9 mouse cellular contexts compared by ENCODE assay signal in genomic region chr9:62438085-62438754, GRCm38 (mm10).
DNase-seq lines count a peak whose midpoint lies in the region; ATAC-seq lines count a peak whose summit lies in the region.
"Had no signal": no experiment of that assay in that cellular context is flagged by ENCODE, and none has a peak within 500 bp of the region (broad histone marks: within the 10 kb centered on the region; RNA-seq: fewer than 3 reads in every experiment).

No protein-coding gene starts in this region.

- no peaks in the 10 kb centered on the region for H3K36me3 ChIP-seq in heart, embryonic 14.5 days (ENCODE audit: control insufficient read depth, insufficient read depth, low read length)
- H3K36me3 ChIP-seq in forebrain, embryonic 14.5 days (ENCODE audit: control insufficient read depth, insufficient read depth, low read length), result no peaks in the 10 kb centered on the region
- H3K36me3 ChIP-seq in midbrain, embryonic 13.5 days, result no peaks in the 10 kb centered on the region

- peak overlapping the region; percentile 55 for H3K9ac ChIP-seq in heart, embryonic 14.5 days (ENCODE audit: low read length)
- H3K9ac ChIP-seq in forebrain, embryonic 14.5 days (ENCODE audit: low read length), result no peak overlapping the region
- H3K9ac ChIP-seq in midbrain, embryonic 13.5 days (replicated peaks), result 0 out of 2 replicates have a peak overlapping the region, but pooled peaks have one; percentile 20

- ATAC-seq in heart, embryonic 14.5 days (ENCODE audit: insufficient number of reproducible peaks, insufficient read depth, low FRiP score, low read depth), result no peak
- peak; percentile 46; the same call in 1 of the 2 replicates for ATAC-seq in forebrain, embryonic 14.5 days
- peak; percentile 62 for ATAC-seq in midbrain, embryonic 13.5 days
- no peak for ATAC-seq in megakaryocyte progenitor cell, adult 5-6 weeks (replicated peaks; ENCODE audit: poor library complexity)
- no peak for ATAC-seq in inflammation-experienced regulatory T-cells, adult 6 months

- WGBS in heart, embryonic 14.5 days, result 65% methylated on average over 5 of the region's 5 CpGs
- 91% methylated on average over 5 of the region's 5 CpGs for WGBS in forebrain, embryonic 14.5 days
- 83% methylated on average over 5 of the region's 5 CpGs for WGBS in midbrain, embryonic 13.5 days

- H3K4me3 ChIP-seq in heart, embryonic 14.5 days (ENCODE audit: control insufficient read depth in 1 of 2, insufficient read depth in 1 of 2, low read depth in 1 of 2, low read length in 2 of 2), result no peak overlapping the region
- no peak overlapping the region for H3K4me3 ChIP-seq in forebrain, embryonic 14.5 days (ENCODE audit: low read depth, low read length)
- no peak overlapping the region for H3K4me3 ChIP-seq in midbrain, embryonic 13.5 days (replicated peaks)

- H3K27ac ChIP-seq in heart, embryonic 14.5 days (replicated peaks in 1 of 2; ENCODE audit: control insufficient read depth in 1 of 2, insufficient read depth in 1 of 2, low read depth in 2 of 2, low read length in 2 of 2), result peak overlapping the region; percentile 93 to 97
- H3K27ac ChIP-seq in forebrain, embryonic 14.5 days (ENCODE audit: low read depth, low read length), result peak overlapping the region; percentile 75
- H3K27ac ChIP-seq in midbrain, embryonic 13.5 days, result peak overlapping the region; percentile 80

- peak overlapping the region; percentile 34 for H3K4me2 ChIP-seq in heart, embryonic 14.5 days (ENCODE audit: low read length)
- H3K4me2 ChIP-seq in forebrain, embryonic 14.5 days (ENCODE audit: low read length), result no peak overlapping the region
- no peak overlapping the region for H3K4me2 ChIP-seq in midbrain, embryonic 13.5 days (replicated peaks)

- DNase-seq in heart, postnatal 36 days, result no peak
- DNase-seq in cerebellum, adult 18-20 months, result peak; percentile 76 to 77
- peak; percentile 29 for DNase-seq in forebrain, embryonic 14.5 days (ENCODE audit: low spot score)
- DNase-seq in spleen, postnatal 36 days (ENCODE audit: low spot score in 2 of 2), result no peak
- DNase-seq: gastrocnemius, postnatal 10 days had no signal

- no peaks in the 10 kb centered on the region for H3K9me3 ChIP-seq in heart, embryonic 14.5 days (ENCODE audit: control insufficient read depth, low read length)
- no peaks in the 10 kb centered on the region for H3K9me3 ChIP-seq in forebrain, embryonic 14.5 days (replicated peaks; ENCODE audit: control insufficient read depth, low read length)
- no peaks in the 10 kb centered on the region for H3K9me3 ChIP-seq in midbrain, embryonic 13.5 days

- intact Hi-C loops in heart, postnatal 36 days (cut with DNase I), result loop anchor here (5.0 kb wide), 1 partner anchor 96 kb away; the partner anchor contains the start of gene Anp32a

- H3K27me3 ChIP-seq in heart, embryonic 14.5 days (ENCODE audit: control insufficient read depth, insufficient read depth, low read length), result no peaks in the 10 kb centered on the region
- H3K27me3 ChIP-seq in forebrain, embryonic 14.5 days (replicated peaks; ENCODE audit: control insufficient read depth, insufficient read depth, low read length), result no peaks in the 10 kb centered on the region
- H3K27me3 ChIP-seq in midbrain, embryonic 13.5 days, result no peaks in the 10 kb centered on the region

- peaks cover 28 to 37% of the 10 kb centered on the region in 2 experiments for H3K4me1 ChIP-seq in heart, embryonic 14.5 days (ENCODE audit: control insufficient read depth in 2 of 2, insufficient read depth in 2 of 2, low read length in 2 of 2)
- H3K4me1 ChIP-seq in forebrain, embryonic 14.5 days (ENCODE audit: control insufficient read depth, insufficient read depth, low read length), result peaks cover 10% of the 10 kb centered on the region
- peaks cover 27% of the 10 kb centered on the region for H3K4me1 ChIP-seq in midbrain, embryonic 13.5 days (replicated peaks)

Comparison
In these comparisons a context has a peak if more than half of its experiments do, and no peak if none do; other contexts are left out.
1. ATAC-seq: peak in forebrain, embryonic 14.5 days (single experiment) and midbrain, embryonic 13.5 days (single experiment); none in heart, embryonic 14.5 days (single experiment), megakaryocyte progenitor cell, adult 5-6 weeks (single experiment) and inflammation-experienced regulatory T-cells, adult 6 months (single experiment).
2. DNase-seq: peak in cerebellum, adult 18-20 months (2 of 2) and forebrain, embryonic 14.5 days (single experiment); none in heart, postnatal 36 days (0 of 2) and spleen, postnatal 36 days (0 of 2).
3. Peak in every context shown above with its lines, with median percentiles within 50 percentile points of each other: H3K27ac ChIP-seq.